Mouse (Mus musculus): Measurements from ENCODE around the gene Sugp2. TPM values are rescaled to one million over a fixed set of nuclear protein-coding genes. Genes with fewer than 3 reads are reported as not detected.

The Sugp2 gene
- total and polyA plus RNA-seq, 3 experiments = 10.0 to 23.6 (median 20.1) TPM

DNA sequence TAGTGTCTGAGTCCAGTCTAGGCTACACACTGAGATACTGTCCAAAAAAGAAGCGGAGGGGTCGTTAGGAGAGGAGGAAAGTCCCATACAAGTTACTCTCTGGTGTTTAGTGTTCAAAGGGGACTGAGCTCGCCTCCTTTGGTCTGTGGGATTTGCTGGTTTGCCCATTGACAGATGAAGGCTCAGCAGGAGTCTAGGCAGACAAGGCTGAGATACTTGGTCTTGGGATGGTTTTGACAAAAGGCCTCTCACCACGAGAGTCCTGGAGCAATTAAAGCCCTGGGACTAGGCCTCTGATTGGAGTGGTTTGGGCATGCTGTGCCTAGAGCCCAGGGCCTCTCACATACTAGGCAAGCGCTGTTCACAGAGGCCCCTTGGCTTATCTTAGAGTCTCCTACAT lies 34.3 kb downstream of the Sugp2 start:
- Histone ChIP-seq H3K27me3 (replicated peaks) (no peaks in the 10 kb centered on the region), H3K4me2 (ENCODE audit: insufficient read depth, low read depth, poor library complexity, severe bottlenecking) (no peak overlapping the region), H3K4me3 (replicated peaks in 1 of 3; ENCODE audit: low read depth in 2 of 3, low read length in 2 of 3, poor library complexity in 1 of 3) (no peak overlapping the region), H3K27ac (ENCODE audit: insufficient read depth, low read depth) (no peak overlapping the region), H3K9me3 (replicated peaks; ENCODE audit: low read length) (no peaks in the 10 kb centered on the region), H3K9ac (ENCODE audit: insufficient read depth, low read depth) (no peak overlapping the region), H3K36me3 (replicated peaks in 1 of 2; ENCODE audit: control insufficient read depth in 1 of 2, insufficient read depth in 1 of 2, low read length in 1 of 2) (peaks cover 10 to 51% of the 10 kb centered on the region in 2 experiments), H3K79me2 (replicated peaks; ENCODE audit: control insufficient read depth, extremely low read depth, insufficient read depth, poor library complexity, severe bottlenecking) (no peaks in the 10 kb centered on the region), H3K4me1 (ENCODE audit: control insufficient read depth in 1 of 2, insufficient read depth in 2 of 2) (peaks cover 19 to 23% of the 10 kb centered on the region in 2 experiments)
- DNase-seq (ENCODE audit: extremely low read depth) = no peak
- TF ChIP-seq PAX5 (IDR thresholded peaks at IDR 0.05; ENCODE audit: low read length) (no peak), SIN3A (IDR thresholded peaks at IDR 0.05; ENCODE audit: low read length) (no peak), CTCF (conservative IDR thresholded peaks at IDR 0.05 in 1 of 2, IDR thresholded peaks at IDR 0.05 in 1 of 2; ENCODE audit: low read depth in 2 of 2, low read length in 2 of 2) (no peak), POLR2AphosphoS2 (IDR thresholded peaks at IDR 0.05; ENCODE audit: low read depth, low read length) (no peak), ZKSCAN1 (IDR thresholded peaks at IDR 0.05; ENCODE audit: borderline replicate concordance, low read depth, low read length) (no peak), KAT2A (IDR thresholded peaks at IDR 0.05; ENCODE audit: insufficient replicate concordance, low read length) (no peak), CHD1 (IDR thresholded peaks at IDR 0.05; ENCODE audit: low read depth, low read length) (no peak), IRF4 (IDR thresholded peaks at IDR 0.05; ENCODE audit: low read depth, low read length) (no peak), EP300 (IDR thresholded peaks at IDR 0.05; ENCODE audit: low read length) (no peak), USF1 (IDR thresholded peaks at IDR 0.05; ENCODE audit: low read depth, low read length) (no peak), SMC3 (IDR thresholded peaks at IDR 0.05; ENCODE audit: low read depth, low read length) (no peak), UBTF (IDR thresholded peaks at IDR 0.05; ENCODE audit: low read depth, low read length) (no peak), MYC (IDR thresholded peaks at IDR 0.05; ENCODE audit: low read depth, low read length) (no peak)
- dilution Hi-C loops (cut with MboI; ENCODE audit: extremely low pct_ligation_motif_present, extremely low pct_unique_long_range_greater_than_20kb, low sequenced_read_pairs) = no loop called here
- in situ Hi-C loops (cut with MboI; ENCODE audit: low pct_ligation_motif_present, low pct_unique_long_range_greater_than_20kb, low sequenced_read_pairs) = no loop called here

GRCm38 (mm10) chr8:70268799-70269565 lies 35.0 kb downstream of the Sugp2 start:
- in situ Hi-C loops (cut with MboI; ENCODE audit: low pct_ligation_motif_present, low pct_unique_long_range_greater_than_20kb, low sequenced_read_pairs) = no loop called here
- no peak overlapping the region for H3K27ac ChIP-seq (ENCODE audit: insufficient read depth, low read depth)
- dilution Hi-C loops (cut with MboI; ENCODE audit: extremely low pct_ligation_motif_present, extremely low pct_unique_long_range_greater_than_20kb, low sequenced_read_pairs) = no loop called here
- H3K4me3 ChIP-seq (replicated peaks in 1 of 3; ENCODE audit: low read depth in 2 of 3, low read length in 2 of 3, poor library complexity in 1 of 3) = no peak overlapping the region
- H3K9me3 ChIP-seq (replicated peaks; ENCODE audit: low read length) = no peaks in the 10 kb centered on the region
- peaks cover 4 to 45% of the 10 kb centered on the region in 2 experiments for H3K36me3 ChIP-seq (replicated peaks in 1 of 2; ENCODE audit: control insufficient read depth in 1 of 2, insufficient read depth in 1 of 2, low read length in 1 of 2)
- H3K9ac ChIP-seq (ENCODE audit: insufficient read depth, low read depth) = no peak overlapping the region
- H3K27me3 ChIP-seq (replicated peaks) = no peaks in the 10 kb centered on the region
- H3K4me2 ChIP-seq (ENCODE audit: insufficient read depth, low read depth, poor library complexity, severe bottlenecking) = no peak overlapping the region
- peak; percentile 43 to 52; a peak in 3 of 4 replicates for TF ChIP-seq CTCF (conservative IDR thresholded peaks at IDR 0.05 in 1 of 2, IDR thresholded peaks at IDR 0.05 in 1 of 2; ENCODE audit: low read depth in 2 of 2, low read length in 2 of 2)
- TF ChIP-seq EP300 (IDR thresholded peaks at IDR 0.05; ENCODE audit: low read length) = no peak
- no peak for DNase-seq (ENCODE audit: extremely low read depth)
- H3K79me2 ChIP-seq (replicated peaks; ENCODE audit: control insufficient read depth, extremely low read depth, insufficient read depth, poor library complexity, severe bottlenecking) = no peaks in the 10 kb centered on the region
- H3K4me1 ChIP-seq (ENCODE audit: control insufficient read depth in 1 of 2, insufficient read depth in 2 of 2) = peaks cover 21 to 24% of the 10 kb centered on the region in 2 experiments

All from CH12.LX (cell line).